Mouse (Mus musculus) cerebellum, postnatal 36 days (tissue): ENCODE results near the gene Map3k9.

ENCODE experiments used
- DNase-seq, 2 experiments: peaks; one replicate each; pipeline ENCODE4 v3.0.0; 2021 to 2022; ENCODE audit warnings: mixed read lengths in 2 of 2

Gene Map3k9

GRCm38 (mm10) chr12:81781105-81781909 lies at the start of gene Map3k9:
Gene Map3k9, minus strand, starts transcription at chr12:81781175.
- DNase-seq: peak; percentile 96 to 97

GRCm38 (mm10) chr12:81828355-81828754 lies 47.4 kb upstream of the Map3k9 start:
- DNase-seq: no peak

- DNase-seq: peak; percentile 61 to 62
Observed at GRCm38 (mm10) chr12:81822778-81823480, 42.0 kb upstream of the Map3k9 start.

DNA sequence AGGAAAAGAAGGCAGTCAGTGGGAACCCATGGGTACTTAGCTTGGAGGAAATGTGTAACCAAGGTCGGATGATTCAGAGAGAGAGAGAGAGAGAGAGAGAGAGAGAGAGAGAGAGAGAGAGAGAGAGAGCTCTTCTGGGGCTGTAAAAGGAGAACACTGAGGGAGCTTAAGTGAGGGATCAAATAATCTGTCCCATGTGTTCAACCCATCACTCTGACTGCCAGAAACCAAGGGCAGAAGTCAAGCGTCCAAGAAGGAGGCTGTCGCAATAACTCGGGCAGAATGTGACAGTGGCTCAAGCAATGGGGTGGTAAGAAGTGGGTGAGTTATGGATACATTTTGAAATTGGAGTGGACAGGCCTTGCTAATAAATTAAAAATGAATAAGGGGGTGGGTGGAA lies 41.2 kb upstream of the Map3k9 start:
- no peak for DNase-seq

GRCm38 (mm10) chr12:81820700-81821099 lies 39.7 kb upstream of the Map3k9 start:
- peak; percentile 38 to 52 for DNase-seq

DNA sequence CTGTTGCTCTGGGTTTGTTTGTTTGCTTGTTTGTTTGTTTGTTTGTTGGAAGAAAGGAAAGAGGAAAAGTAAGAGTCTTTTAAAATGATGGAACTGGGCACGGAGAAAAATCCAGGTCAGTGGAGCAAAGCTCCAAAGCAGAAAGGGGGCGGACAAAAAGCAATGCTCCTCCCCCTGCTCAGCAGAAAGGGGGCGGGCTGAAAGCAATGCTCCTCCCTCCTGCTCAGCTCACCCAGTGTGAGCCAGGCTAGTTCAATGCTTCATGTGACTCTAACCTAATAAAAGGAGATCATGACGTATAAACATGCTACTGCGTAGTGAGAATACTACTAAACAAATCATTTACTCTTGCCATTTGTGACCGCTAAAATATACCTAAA lies 36.1 kb upstream of the Map3k9 start:
- no peak for DNase-seq

DNA sequence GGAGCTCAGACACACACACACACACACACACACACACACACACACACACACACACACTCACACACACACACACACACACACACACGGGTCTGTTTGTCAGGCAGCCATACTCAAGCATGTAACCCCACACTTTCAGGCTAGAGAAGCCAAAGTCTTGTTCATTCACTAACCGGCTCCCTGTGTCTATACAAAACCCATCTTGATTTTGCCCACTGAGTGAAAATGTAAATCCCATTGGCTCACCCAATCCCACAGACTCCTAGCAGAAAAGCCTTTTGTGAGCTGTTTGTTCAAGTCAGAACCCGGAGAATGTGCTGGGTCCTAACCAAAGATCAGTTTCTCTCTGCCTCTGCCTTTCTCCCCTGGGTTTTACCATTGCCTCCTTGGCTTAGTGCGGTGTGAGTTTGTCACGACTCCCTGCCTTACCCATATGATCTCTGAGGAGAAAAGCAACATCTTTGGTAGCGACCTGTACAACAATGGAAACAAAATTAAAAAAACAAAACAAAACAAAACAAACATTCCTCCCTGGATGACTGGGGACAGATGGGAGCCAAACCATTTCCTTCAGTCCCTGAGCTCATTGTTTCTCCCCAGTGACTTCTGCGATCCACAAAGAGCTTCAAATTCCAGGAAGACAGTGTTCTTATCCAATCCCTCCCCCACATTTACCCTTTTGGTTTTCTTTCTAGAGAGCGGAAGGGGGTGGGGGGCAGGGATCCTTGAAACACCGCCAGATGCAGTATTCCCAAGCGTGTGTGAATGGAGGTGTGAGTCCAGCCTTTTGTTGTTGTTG lies 35.6 kb upstream of the Map3k9 start:
- DNase-seq: no peak

DNA sequence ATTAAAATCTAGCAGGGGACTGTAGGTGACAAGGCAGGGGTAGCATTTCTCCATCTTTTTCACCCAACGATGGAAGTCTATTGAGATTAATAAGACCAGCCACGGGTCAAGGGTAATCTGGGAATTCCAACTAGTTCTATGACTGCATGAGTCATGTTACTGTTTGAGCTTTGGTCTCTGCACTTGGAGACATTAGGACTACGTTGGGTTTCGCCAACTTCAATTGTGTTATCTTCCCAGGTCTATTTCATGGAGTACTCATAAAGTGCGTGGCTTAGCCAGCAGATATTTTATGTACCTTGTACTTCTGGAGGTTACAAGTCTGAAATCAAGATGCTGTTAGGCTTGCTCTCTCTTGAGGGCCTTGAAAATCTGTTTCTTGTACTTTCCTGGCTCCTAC lies 33.8 kb upstream of the Map3k9 start:
- DNase-seq: no peak

- no peak for DNase-seq
Observed at GRCm38 (mm10) chr12:81810417-81810816, 29.4 kb upstream of the Map3k9 start.

DNA sequence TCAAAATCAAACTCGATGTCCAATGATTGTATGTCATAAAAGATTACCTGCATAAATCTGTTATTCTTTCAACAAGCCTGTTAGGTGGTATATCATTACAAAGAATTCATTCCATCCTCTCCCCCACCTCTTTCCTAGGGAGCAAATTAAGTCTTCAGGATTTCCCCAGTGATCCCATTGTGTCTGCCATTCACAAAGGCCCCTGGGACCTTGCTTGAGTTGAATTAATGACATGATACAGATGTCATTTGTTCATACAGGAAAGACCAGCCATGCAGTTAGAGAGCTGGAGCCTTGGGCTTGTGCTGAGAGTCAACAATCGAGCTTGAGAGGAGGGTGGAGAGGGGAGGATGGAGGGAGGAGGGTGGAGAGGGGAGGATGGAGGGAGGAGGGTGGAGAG lies 27.6 kb upstream of the Map3k9 start:
- DNase-seq: no peak

GRCm38 (mm10) chr12:81807953-81808352 lies 27.0 kb upstream of the Map3k9 start:
- DNase-seq: peak in 1 of 2 experiments; percentile 41

DNA sequence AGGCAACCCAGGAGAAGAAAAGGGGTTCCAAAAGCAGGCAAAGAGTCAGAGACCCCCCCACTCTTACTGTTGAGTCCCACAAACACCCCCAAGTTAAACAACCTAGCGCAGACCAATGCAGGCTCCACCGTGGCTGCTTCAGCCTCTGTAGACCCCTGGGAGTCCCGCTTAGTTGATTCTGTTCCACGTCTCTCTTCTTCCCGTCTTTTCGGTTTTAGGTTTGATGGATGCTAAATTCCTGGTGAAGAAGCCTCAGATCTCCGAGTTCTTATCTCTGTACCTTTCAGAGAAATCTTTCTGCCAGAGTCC lies 26.5 kb upstream of the Map3k9 start:
- DNase-seq: no peak

DNA sequence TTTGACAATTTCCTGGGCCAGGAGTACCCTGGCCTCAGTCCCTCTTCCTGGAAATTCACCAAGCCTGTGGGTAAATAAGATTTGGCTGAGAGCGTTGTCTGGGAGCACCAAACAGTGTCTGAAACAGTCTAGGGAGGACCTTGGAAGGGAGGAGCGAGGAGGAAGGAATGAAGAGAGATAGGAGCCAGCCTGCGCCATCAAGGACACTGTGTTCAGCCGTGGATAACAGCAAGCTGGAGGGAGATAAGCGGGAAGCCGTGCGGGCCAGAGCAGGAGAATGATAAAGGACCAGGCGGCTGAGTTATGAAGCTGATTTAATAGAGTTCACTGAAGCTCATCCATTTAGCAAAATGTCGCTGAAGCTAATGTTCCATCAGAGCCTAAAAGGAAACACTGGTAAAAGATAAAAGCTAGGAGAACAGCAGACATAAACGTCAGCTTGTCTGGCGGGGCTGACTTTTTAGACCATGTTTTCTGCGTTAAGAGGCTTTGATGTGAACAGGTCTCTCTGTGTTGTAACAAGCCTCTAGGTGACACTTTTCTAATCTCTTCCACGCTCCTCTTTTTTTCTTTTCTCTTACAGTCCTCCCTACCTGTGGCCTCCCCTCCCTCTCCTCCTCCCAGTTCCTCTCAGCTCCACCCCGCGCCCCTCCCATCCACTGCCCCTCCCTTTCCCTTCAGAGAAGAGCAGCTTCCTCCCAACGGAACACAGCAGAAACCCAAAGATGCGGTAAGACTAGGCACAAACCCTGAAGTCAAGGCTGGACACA lies 26.0 kb upstream of the Map3k9 start:
- DNase-seq: peak; percentile 65 to 75

DNA sequence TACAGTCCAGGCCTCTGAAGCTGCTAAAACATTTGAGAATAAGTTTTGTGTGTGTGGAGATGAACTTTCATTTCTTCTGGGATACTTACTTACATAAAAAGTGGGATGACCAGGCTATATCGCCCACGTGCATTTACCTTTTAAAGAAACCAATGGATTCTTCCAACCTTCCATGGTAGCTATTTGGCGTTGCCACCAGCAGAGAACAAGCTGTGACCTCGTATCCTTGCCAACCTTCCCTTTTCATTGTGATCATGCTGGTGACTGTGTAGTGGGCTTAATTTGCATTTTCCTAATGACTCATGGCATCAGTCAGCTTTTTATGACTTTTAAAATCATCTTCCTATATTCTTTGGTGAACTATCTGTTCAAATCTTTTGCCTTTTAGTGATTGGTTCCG lies 25.1 kb upstream of the Map3k9 start:
- peak; percentile 23 to 30 for DNase-seq

GRCm38 (mm10) chr12:81803803-81804202 lies 22.8 kb upstream of the Map3k9 start:
- DNase-seq: no peak

GRCm38 (mm10) chr12:81803016-81803415 lies 22.0 kb upstream of the Map3k9 start:
- DNase-seq: no peak

GRCm38 (mm10) chr12:81801134-81801533 lies 20.2 kb upstream of the Map3k9 start:
- DNase-seq: no peak

DNA sequence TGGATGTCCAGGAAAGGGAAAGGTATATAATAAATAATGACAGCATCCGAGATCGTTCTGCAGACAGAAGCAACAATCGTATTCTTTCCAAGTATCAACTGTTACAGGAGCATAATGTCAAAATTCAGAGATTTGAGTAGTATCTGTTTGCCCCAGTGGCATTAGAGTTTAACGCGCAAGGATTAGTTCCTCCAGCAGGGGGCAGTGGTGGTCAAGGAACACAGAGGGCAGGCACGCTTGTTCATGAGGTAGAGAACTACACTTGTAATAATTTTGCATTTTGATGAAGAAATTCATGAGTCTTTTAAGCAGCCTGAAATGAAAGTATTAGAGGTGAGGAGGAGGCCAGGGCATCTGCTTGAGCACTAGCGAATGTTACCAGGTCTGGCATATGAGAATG lies 15.6 kb upstream of the Map3k9 start:
- DNase-seq: peak; percentile 83 to 90

GRCm38 (mm10) chr12:81792511-81793218 lies 11.7 kb upstream of the Map3k9 start:
- DNase-seq: no peak

GRCm38 (mm10) chr12:81789499-81789898 lies 8.5 kb upstream of the Map3k9 start:
- no peak for DNase-seq

- peak; percentile 92 to 98 for DNase-seq
Observed at GRCm38 (mm10) chr12:81788672-81789084, 7.7 kb upstream of the Map3k9 start.

- no peak for DNase-seq
Observed at GRCm38 (mm10) chr12:81787262-81787661, 6.3 kb upstream of the Map3k9 start.
